Mouse (Mus musculus) E14TG2a.4 (cell line): Measurements from ENCODE around the gene 5031439G07Rik.
A peak's percentile ranks its signal among the peaks of the same experiment; 100 is the strongest.

Source experiments
- H3K27me3 ChIP-seq: 2 replicates; pipeline ENCODE4 v1.6.1; 2014; ENCODE audit warnings: low read length, control low read depth; ENCODE audit not compliant: insufficient read depth
- H3K36me3 ChIP-seq: 2 replicates; pipeline ENCODE4 v1.6.1; 2014; ENCODE audit warnings: low read length, control low read depth; ENCODE audit not compliant: insufficient read depth
- H3K4me1 ChIP-seq: replicated peaks from 2 replicates; pipeline ENCODE4 v1.6.1; 2014; ENCODE audit warnings: low read depth, low read length, control low read depth
- H3K4me3 ChIP-seq: replicated peaks from 2 replicates; pipeline ENCODE4 v1.5.1; 2014; ENCODE audit warnings: mild to moderate bottlenecking, low read length
- H3K9me3 ChIP-seq: 2 replicates; pipeline ENCODE4 v1.6.1; 2014; ENCODE audit warnings: low read length, control low read depth
- CTCF ChIP-seq: conservative IDR thresholded peaks from 2 replicates; pipeline ENCODE4 v1.5.1; 2014; ENCODE audit warnings: low read length
- NANOG ChIP-seq: IDR thresholded peaks from 2 replicates; pipeline ENCODE4 v1.6.1; 2014; ENCODE audit warnings: borderline replicate concordance, low read length, mixed read lengths
- POU5F1 ChIP-seq: IDR thresholded peaks from 2 replicates; pipeline ENCODE4 v1.6.1; 2014; ENCODE audit warnings: low read length, borderline replicate concordance

Gene 5031439G07Rik

GRCm38 (mm10) chr15:84987020-84987815, 1.1 kb downstream of the 5031439G07Rik start:
- H3K9me3 ChIP-seq = no peaks in the 10 kb centered on the region
- peaks cover 5% of the 10 kb centered on the region; the same call in 1 of the 2 replicates for H3K36me3 ChIP-seq
- H3K4me1 ChIP-seq = peaks cover 40% of the 10 kb centered on the region
- TF ChIP-seq POU5F1 (no peak), NANOG (no peak), CTCF (no peak)
- H3K4me3 ChIP-seq = peak overlapping the region; percentile 87
- H3K27me3 ChIP-seq = peaks cover 37% of the 10 kb centered on the region

- H3K27me3 ChIP-seq = peaks cover 37% of the 10 kb centered on the region
- TF ChIP-seq CTCF (no peak), NANOG (no peak), POU5F1 (no peak)
- no peaks in the 10 kb centered on the region for H3K9me3 ChIP-seq
- peaks cover 5% of the 10 kb centered on the region; the same call in 1 of the 2 replicates for H3K36me3 ChIP-seq
- H3K4me1 ChIP-seq = peaks cover 40% of the 10 kb centered on the region
- H3K4me3 ChIP-seq = peak overlapping the region; percentile 87
These were observed 2.0 kb downstream of the 5031439G07Rik start for GRCm38 (mm10) chr15:84986171-84987019.

- Histone ChIP-seq H3K4me1 (peaks cover 40% of the 10 kb centered on the region), H3K36me3 (peaks cover 5% of the 10 kb centered on the region; the same call in 1 of the 2 replicates), H3K9me3 (no peaks in the 10 kb centered on the region), H3K27me3 (peaks cover 37% of the 10 kb centered on the region), H3K4me3 (no peak overlapping the region)
- TF ChIP-seq POU5F1 = no peak
- no peak for TF ChIP-seq CTCF
- no peak for TF ChIP-seq NANOG
These were observed 2.7 kb downstream of the 5031439G07Rik start for GRCm38 (mm10) chr15:84985516-84986160.

GRCm38 (mm10) chr15:84983721-84984120, 4.6 kb downstream of the 5031439G07Rik start:
- Histone ChIP-seq H3K9me3 (no peaks in the 10 kb centered on the region), H3K36me3 (peaks cover 5% of the 10 kb centered on the region; the same call in 1 of the 2 replicates), H3K27me3 (peaks cover 26% of the 10 kb centered on the region), H3K4me3 (no peak overlapping the region), H3K4me1 (peaks cover 36% of the 10 kb centered on the region)
- no peak for TF ChIP-seq CTCF
- no peak for TF ChIP-seq POU5F1
- TF ChIP-seq NANOG = no peak

GRCm38 (mm10) chr15:84982888-84983287, 5.5 kb downstream of the 5031439G07Rik start:
- Histone ChIP-seq H3K36me3 (peaks cover 5% of the 10 kb centered on the region; the same call in 1 of the 2 replicates), H3K27me3 (peaks cover 22% of the 10 kb centered on the region), H3K4me1 (peaks cover 30% of the 10 kb centered on the region), H3K4me3 (no peak overlapping the region), H3K9me3 (no peaks in the 10 kb centered on the region)
- TF ChIP-seq CTCF (no peak), POU5F1 (no peak), NANOG (no peak)

- TF ChIP-seq CTCF (no peak), NANOG (no peak), POU5F1 (no peak)
- peaks cover 24% of the 10 kb centered on the region for H3K4me1 ChIP-seq
These were observed 6.6 kb downstream of the 5031439G07Rik start for GRCm38 (mm10) chr15:84981609-84982313.

GRCm38 (mm10) chr15:84975729-84976128, 12.6 kb downstream of the 5031439G07Rik start:
- peaks cover 13% of the 10 kb centered on the region; the same call in 1 of the 2 replicates for H3K4me1 ChIP-seq
- H3K36me3 ChIP-seq = no peaks in the 10 kb centered on the region

More at GRCm38 (mm10) chr15:84981609-84982313, 6.6 kb downstream of the 5031439G07Rik start:
- Histone ChIP-seq H3K9me3 (no peaks in the 10 kb centered on the region), H3K36me3 (peaks cover 5% of the 10 kb centered on the region; the same call in 1 of the 2 replicates), H3K4me3 (no peak overlapping the region), H3K27me3 (peaks cover 14% of the 10 kb centered on the region)

GRCm38 (mm10) chr15:84973544-84973871, 14.8 kb downstream of the 5031439G07Rik start:
- Histone ChIP-seq H3K4me1 (peaks cover 13% of the 10 kb centered on the region; the same call in 1 of the 2 replicates), H3K4me3 (no peak overlapping the region), H3K27me3 (no peaks in the 10 kb centered on the region), H3K36me3 (no peaks in the 10 kb centered on the region), H3K9me3 (no peaks in the 10 kb centered on the region)
- TF ChIP-seq NANOG (no peak), CTCF (no peak), POU5F1 (no peak)

More at GRCm38 (mm10) chr15:84975729-84976128, 12.6 kb downstream of the 5031439G07Rik start:
- H3K9me3 ChIP-seq = no peaks in the 10 kb centered on the region
- H3K4me3 ChIP-seq = no peak overlapping the region
- TF ChIP-seq CTCF = no peak
- TF ChIP-seq POU5F1 = no peak
- no peaks in the 10 kb centered on the region for H3K27me3 ChIP-seq
